Mouse (Mus musculus): ENCODE results near the gene Crhr2.

Crhr2 gene

GRCm38 (mm10) chr6:55123056-55123455 is 9.8 kb downstream of the Crhr2 start:
- DNase-seq (ENCODE audit: low read depth, low spot score) = no peak

- no peak for DNase-seq (ENCODE audit: low read depth, low spot score)
Observed at GRCm38 (mm10) chr6:55117325-55118109, 15.3 kb downstream of the Crhr2 start.

DNA sequence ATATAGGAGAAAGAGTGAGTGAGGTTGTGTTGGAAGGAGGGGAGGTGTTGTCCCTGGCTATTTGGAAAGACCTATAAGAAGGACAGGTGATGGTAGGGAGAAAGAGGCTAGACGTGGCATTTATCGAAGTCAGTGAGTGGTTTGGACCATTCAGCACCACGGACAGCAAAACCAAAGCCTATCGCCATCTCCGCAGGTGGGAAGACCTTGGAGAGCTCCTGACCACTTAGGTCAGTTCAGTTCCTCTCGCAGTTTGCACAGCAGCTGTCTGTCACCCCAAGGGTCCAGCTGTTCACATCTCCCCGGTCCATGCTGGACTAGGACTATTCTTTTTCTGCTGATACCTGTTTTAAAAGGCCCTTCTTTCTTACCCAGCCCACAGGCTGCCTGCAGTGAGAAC is 24.5 kb downstream of the Crhr2 start:
- no peak for DNase-seq (ENCODE audit: low read depth, low spot score)

- no peak for DNase-seq (ENCODE audit: low read depth, low spot score)
Observed at GRCm38 (mm10) chr6:55098603-55099002, 34.2 kb downstream of the Crhr2 start.

- no peak for DNase-seq (ENCODE audit: low read depth, low spot score)
Observed at GRCm38 (mm10) chr6:55098030-55098429, 34.8 kb downstream of the Crhr2 start.

GRCm38 (mm10) chr6:55093431-55094146 is 39.2 kb downstream of the Crhr2 start:
- DNase-seq (ENCODE audit: low read depth, low spot score) = no peak

- no peak for DNase-seq (ENCODE audit: low read depth, low spot score)
Observed at GRCm38 (mm10) chr6:55091396-55091795, 41.4 kb downstream of the Crhr2 start.

DNA sequence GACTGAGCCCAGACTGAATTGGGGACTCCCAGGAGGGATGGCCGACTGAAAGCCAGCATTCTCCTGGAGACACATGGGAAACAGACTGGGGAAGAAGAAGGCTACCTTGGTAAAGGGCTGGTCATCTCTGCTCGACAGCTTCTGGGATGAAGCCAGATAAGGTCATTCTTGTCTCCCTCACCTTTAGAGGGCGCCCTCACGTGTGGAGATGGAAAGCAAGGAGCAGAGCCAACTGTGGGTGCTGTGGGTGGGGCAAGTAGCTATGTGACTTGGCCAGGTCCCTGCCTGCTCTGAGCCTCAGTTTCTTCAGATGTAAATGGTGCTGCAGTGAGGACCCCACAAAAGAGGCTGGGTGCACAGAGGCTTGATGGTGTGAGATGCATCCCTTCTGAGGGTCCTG is 42.2 kb downstream of the Crhr2 start:
- no peak for DNase-seq (ENCODE audit: low read depth, low spot score)

DNA sequence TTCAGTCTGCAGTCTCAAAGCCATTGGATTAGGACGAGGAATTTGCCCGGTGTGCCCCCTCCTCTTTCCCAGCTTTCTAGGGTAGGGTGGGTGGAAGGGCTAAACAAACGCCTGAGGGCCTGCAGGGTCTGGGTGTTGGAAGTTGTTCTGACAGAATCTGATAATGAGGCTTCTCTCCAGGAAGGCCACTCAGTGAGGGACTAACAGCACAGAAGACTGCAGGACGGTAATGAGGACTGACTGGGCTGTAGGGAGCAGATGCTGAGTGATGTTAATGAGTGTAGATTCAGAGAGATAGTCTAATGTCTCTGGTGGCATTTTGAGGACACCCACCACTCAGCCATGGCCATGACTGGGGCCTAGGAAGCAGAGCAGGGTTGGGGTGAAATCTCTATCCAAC is 45.5 kb downstream of the Crhr2 start:
- DNase-seq (ENCODE audit: low read depth, low spot score) = no peak

- DNase-seq (ENCODE audit: low read depth, low spot score) = no peak
Observed at GRCm38 (mm10) chr6:55082261-55083051, 50.4 kb downstream of the Crhr2 start.

GRCm38 (mm10) chr6:55081379-55081778 is 51.4 kb downstream of the Crhr2 start:
- DNase-seq (ENCODE audit: low read depth, low spot score) = no peak

GRCm38 (mm10) chr6:55076561-55077255 is 56.1 kb downstream of the Crhr2 start:
- no peak for DNase-seq (ENCODE audit: low read depth, low spot score)

- no peak for DNase-seq (ENCODE audit: low read depth, low spot score)
Observed at GRCm38 (mm10) chr6:55065903-55066302, 66.9 kb downstream of the Crhr2 start.

- no peak for DNase-seq (ENCODE audit: low read depth, low spot score)
Observed at GRCm38 (mm10) chr6:55064477-55064827, 68.4 kb downstream of the Crhr2 start.

DNA sequence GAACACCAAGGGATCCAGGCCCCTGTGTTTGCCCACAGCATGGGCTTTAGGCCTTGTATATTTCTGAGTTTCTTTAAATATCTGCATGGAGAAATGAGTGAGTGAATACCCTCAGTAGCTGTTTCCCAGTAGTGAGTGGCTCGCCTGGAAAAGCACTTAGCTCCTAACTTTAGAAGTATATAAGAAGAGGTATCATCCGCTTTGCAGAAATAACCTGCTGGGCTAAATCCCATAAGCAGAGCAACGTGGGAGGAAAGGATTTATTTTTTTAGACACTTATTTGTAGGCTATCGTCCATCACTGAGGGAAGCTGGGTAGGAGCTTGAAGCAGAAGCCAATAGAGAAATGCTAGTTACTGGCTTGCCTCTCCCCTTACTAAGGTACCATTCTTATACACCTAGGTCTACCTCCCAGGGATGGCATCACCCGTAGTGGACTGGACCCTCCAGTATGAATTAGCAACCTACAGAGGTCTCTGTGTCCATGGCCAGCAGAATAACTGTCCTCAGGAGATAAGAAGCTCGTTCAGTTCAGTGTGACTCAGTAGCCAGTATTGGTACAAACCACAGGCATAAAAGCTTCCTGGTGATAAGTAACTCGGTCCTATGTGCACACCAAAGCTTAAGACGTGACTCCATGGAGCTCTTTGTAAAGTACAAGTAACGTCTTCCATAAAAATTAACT is 68.9 kb downstream of the Crhr2 start:
- DNase-seq (ENCODE audit: low read depth, low spot score) = no peak

GRCm38 (mm10) chr6:55062200-55062599 is 70.6 kb downstream of the Crhr2 start:
- DNase-seq (ENCODE audit: low read depth, low spot score) = no peak

DNA sequence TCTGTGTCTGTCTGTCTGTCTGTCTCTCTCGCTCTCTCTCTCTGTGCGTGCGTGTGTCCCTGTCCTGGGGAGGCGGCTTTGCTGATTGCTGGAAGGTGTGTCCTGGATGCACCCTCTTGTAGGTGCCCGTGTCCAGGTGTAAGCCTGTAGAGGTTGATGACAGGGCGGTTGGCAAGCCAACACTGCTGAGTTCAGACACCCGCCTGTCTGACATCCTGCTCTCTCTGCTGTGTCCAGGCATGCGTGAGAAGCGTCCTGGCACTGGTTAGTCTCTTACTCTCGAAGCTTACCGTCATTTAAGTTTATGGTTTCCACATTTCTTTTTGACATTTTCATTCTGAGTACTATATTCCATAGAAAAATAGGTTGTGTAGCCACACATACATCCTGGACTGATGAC is 71.5 kb downstream of the Crhr2 start:
- DNase-seq (ENCODE audit: low read depth, low spot score) = no peak

- no peak for DNase-seq (ENCODE audit: low read depth, low spot score)
Observed at GRCm38 (mm10) chr6:55060241-55060825, 72.5 kb downstream of the Crhr2 start.

GRCm38 (mm10) chr6:55057427-55057826 is 75.4 kb downstream of the Crhr2 start:
- DNase-seq (ENCODE audit: low read depth, low spot score) = no peak

- DNase-seq (ENCODE audit: low read depth, low spot score) = no peak
Observed at GRCm38 (mm10) chr6:55054491-55054890, 78.3 kb downstream of the Crhr2 start.

GRCm38 (mm10) chr6:55049186-55049585 is 83.6 kb downstream of the Crhr2 start:
- no peak for DNase-seq (ENCODE audit: low read depth, low spot score)

Measured in retina, adult 2 months (tissue).